Mouse (Mus musculus) lung, postnatal 0 days (tissue): ENCODE data around the gene Fhit. TPM values are rescaled to one million over a fixed set of nuclear protein-coding genes. Genes with fewer than 3 reads are reported as not detected.
"Not testable (repeated sequence)": the region's sequence is repeated elsewhere in the genome, so short reads cannot be mapped to it uniquely, and the experiment has no call there.

Experiments
- ATAC-seq: fragments of 200-750 bp; cut with Nextera tagmentation; 2 replicates; pipeline ENCODE4 v1.8.0; 2017; ENCODE audit warnings: moderate library complexity
- DNase-seq: peaks from one replicate; pipeline ENCODE4 v3.0.0-alpha.2; 2016; ENCODE audit warnings: low spot score
- H3K27ac ChIP-seq: fragments of 300-500 bp; sonication (generic); 2 replicates; pipeline ENCODE4 v1.5.1; 2014; ENCODE audit warnings: antibody characterized with exemption, mild to moderate bottlenecking, low read length, mixed read lengths
- H3K27me3 ChIP-seq: fragments of 300-500 bp; sonication (generic); replicated peaks from 2 replicates; pipeline ENCODE4 v1.6.1; 2014; ENCODE audit warnings: low read length, mixed read lengths; ENCODE audit not compliant: insufficient read depth
- H3K36me3 ChIP-seq: fragments of 300-500 bp; sonication (generic); 2 replicates; pipeline ENCODE4 v1.6.1; 2014; ENCODE audit warnings: low read length, mixed read lengths; ENCODE audit not compliant: insufficient read depth
- H3K4me1 ChIP-seq: fragments of 300-500 bp; sonication (generic); 2 replicates; pipeline ENCODE4 v1.6.1; 2014; ENCODE audit warnings: antibody characterized with exemption, low read depth, low read length, mixed read lengths; ENCODE audit not compliant: insufficient read depth
- H3K4me2 ChIP-seq: fragments of 300-500 bp; sonication (generic); replicated peaks from 2 replicates; pipeline ENCODE4 v1.6.1; 2014; ENCODE audit warnings: low read depth, mild to moderate bottlenecking, low read length, moderate library complexity, mixed read lengths
- H3K4me3 ChIP-seq: fragments of 300-500 bp; sonication (generic); 2 replicates; pipeline ENCODE4 v1.5.1; 2014; ENCODE audit warnings: low read depth, low read length
- H3K9ac ChIP-seq: fragments of 300-500 bp; sonication (generic); replicated peaks from 2 replicates; pipeline ENCODE4 v1.6.1; 2014; ENCODE audit warnings: low read depth, mild to moderate bottlenecking
- H3K9me3 ChIP-seq: fragments of 300-500 bp; sonication (generic); 2 replicates; pipeline ENCODE4 v1.6.1; 2016; ENCODE audit warnings: low read length, mixed read lengths
- CTCF ChIP-seq: IDR thresholded peaks from 2 replicates; pipeline ENCODE4 v1.5.1; 2016; ENCODE audit warnings: antibody characterized with exemption, mild to moderate bottlenecking
- EP300 ChIP-seq: IDR thresholded peaks from 2 replicates; pipeline ENCODE4 v1.6.1; 2016; ENCODE audit warnings: antibody characterized with exemption, mild to moderate bottlenecking, control low read depth
- WGBS: fragments of 180-500 bp; shearing (Covaris S2); extraction: QIAGEN DNeasy Blood & Tissue Kit; methylation state at CpG from one replicate; pipeline ENCODE4 v1.1.7; 2014; 5-methylcytosine and 5-hydroxymethylcytosine counted together
- polyA plus RNA-seq: library from polyadenylated mRNA; unstranded; fragments of >200 nt; fragmentation: Nextera tagmentation; extraction: Ambion mirVana; gene quantifications from 2 replicates; pipeline ENCODE4 v1.2.1, GENCODE M21; 2015

Fhit gene
- polyA plus RNA-seq, 1 experiment from 2014 or later: 5.6 TPM

- H3K27ac ChIP-seq: no peak overlapping the region
- H3K9ac ChIP-seq: no peak overlapping the region
- H3K4me2 ChIP-seq: no peak overlapping the region
- H3K36me3 ChIP-seq: no peaks in the 10 kb centered on the region
- WGBS: 75% methylated on average over 4 of the region's 4 CpGs
- ATAC-seq: no peak
- no peaks in the 10 kb centered on the region for H3K27me3 ChIP-seq
- no peaks in the 10 kb centered on the region for H3K9me3 ChIP-seq
- no peak overlapping the region for H3K4me3 ChIP-seq
- TF ChIP-seq EP300 (no peak), CTCF (no peak)
- no peaks in the 10 kb centered on the region for H3K4me1 ChIP-seq
- DNase-seq: no peak
Measured at GRCm38 (mm10) chr14:10798489-10799180, 363.2 kb downstream of the Fhit start.

- no peak overlapping the region for H3K4me2 ChIP-seq
- TF ChIP-seq EP300 (no peak), CTCF (no peak)
- no peaks in the 10 kb centered on the region for H3K4me1 ChIP-seq
- ATAC-seq (no peak), DNase-seq (no peak)
- H3K27ac ChIP-seq: no peak overlapping the region
- H3K9me3 ChIP-seq: no peaks in the 10 kb centered on the region
- no peaks in the 10 kb centered on the region for H3K27me3 ChIP-seq
- no peak overlapping the region for H3K9ac ChIP-seq
- WGBS: 78% methylated on average over 1 of the region's 1 CpGs
- no peak overlapping the region for H3K4me3 ChIP-seq
- no peaks in the 10 kb centered on the region for H3K36me3 ChIP-seq
Measured at GRCm38 (mm10) chr14:10797595-10797994, 364.2 kb downstream of the Fhit start.

- DNase-seq (no peak), ATAC-seq (no peak)
- Histone ChIP-seq H3K4me3 (no peak overlapping the region), H3K27ac (no peak overlapping the region), H3K9ac (no peak overlapping the region), H3K4me1 (no peaks in the 10 kb centered on the region), H3K9me3 (no peaks in the 10 kb centered on the region), H3K4me2 (no peak overlapping the region), H3K36me3 (no peaks in the 10 kb centered on the region), H3K27me3 (no peaks in the 10 kb centered on the region)
- no peak for TF ChIP-seq CTCF
- no peak for TF ChIP-seq EP300
- whole genome bisulfite sequencing: 61% methylated on average over 2 of the region's 2 CpGs
Measured at GRCm38 (mm10) chr14:10795498-10796075, 366.2 kb downstream of the Fhit start.

GRCm38 (mm10) chr14:10783929-10784328 is 377.9 kb downstream of the Fhit start:
- Histone ChIP-seq H3K9ac (no peak overlapping the region), H3K36me3 (no peaks in the 10 kb centered on the region), H3K27ac (no peak overlapping the region), H3K4me2 (no peak overlapping the region), H3K4me3 (no peak overlapping the region), H3K4me1 (no peaks in the 10 kb centered on the region), H3K27me3 (no peaks in the 10 kb centered on the region), H3K9me3 (no peaks in the 10 kb centered on the region)
- ATAC-seq (no peak), DNase-seq (no peak)
- 85% methylated on average over 3 of the region's 3 CpGs for WGBS
- TF ChIP-seq EP300 (no peak), CTCF (no peak)

GRCm38 (mm10) chr14:10778721-10779120 is 383.1 kb downstream of the Fhit start:
- H3K4me2 ChIP-seq: no peak overlapping the region
- no peaks in the 10 kb centered on the region for H3K27me3 ChIP-seq
- no peaks in the 10 kb centered on the region for H3K9me3 ChIP-seq
- H3K9ac ChIP-seq: no peak overlapping the region
- no peaks in the 10 kb centered on the region for H3K36me3 ChIP-seq
- TF ChIP-seq CTCF (no peak), EP300 (no peak)
- H3K4me1 ChIP-seq: no peaks in the 10 kb centered on the region
- DNase-seq: no peak
- ATAC-seq: no peak
- no peak overlapping the region for H3K27ac ChIP-seq
- WGBS: 87% methylated on average over 2 of the region's 2 CpGs
- H3K4me3 ChIP-seq: no peak overlapping the region

- 93% methylated on average over 1 of the region's 1 CpGs for WGBS
- not testable (repeated sequence) for H3K36me3 ChIP-seq, ATAC-seq, H3K9ac ChIP-seq, H3K4me3 ChIP-seq, H3K9me3 ChIP-seq, DNase-seq, H3K27ac ChIP-seq, H3K27me3 ChIP-seq, H3K4me2 ChIP-seq, H3K4me1 ChIP-seq
Measured at GRCm38 (mm10) chr14:10754883-10755282, 407.0 kb downstream of the Fhit start.
